Mouse (Mus musculus): ENCODE results near the gene Rarb. TPM values are rescaled to one million over a fixed set of nuclear protein-coding genes. Genes with fewer than 3 reads are reported as not detected.

The Rarb gene
- polyA plus RNA-seq, 1 experiment, result 4.4 TPM

- DNase-seq (ENCODE audit: low read depth), result no peak
Measured at GRCm38 (mm10) chr14:16735331-16736012, 83.5 kb downstream of the Rarb start.

DNA sequence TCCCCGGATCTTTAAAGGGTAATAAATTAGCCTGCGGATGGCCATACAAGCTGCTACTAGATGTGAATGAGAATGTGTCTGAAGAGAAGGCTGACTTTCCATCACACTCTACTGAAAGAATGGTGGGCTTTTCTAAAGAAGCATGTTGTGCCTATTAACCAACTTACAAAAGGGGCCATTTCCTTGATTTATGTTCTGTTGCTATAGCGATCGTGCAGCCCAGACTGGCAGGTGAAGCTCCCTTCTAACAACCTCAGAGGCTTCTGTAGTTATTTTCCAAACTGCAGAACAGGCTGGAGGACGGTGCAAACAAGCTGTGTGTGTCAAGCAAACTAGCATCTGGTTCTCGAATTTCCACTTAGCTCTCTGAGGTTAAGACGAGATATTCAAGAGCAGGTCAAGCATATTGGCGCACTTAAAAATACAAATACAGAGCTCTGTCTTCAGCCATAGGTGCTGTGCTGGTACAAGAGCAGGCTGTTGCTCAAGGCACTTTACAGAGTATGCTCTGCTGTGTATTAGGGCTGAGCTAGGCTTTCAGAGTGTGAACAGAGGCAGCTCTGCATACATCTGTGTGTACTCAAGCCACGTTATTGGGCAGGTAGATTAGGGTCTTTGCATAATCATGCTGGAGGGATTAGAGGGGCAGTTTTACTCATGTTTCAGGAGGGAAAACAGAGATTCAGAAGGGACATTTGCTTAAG, 85.2 kb downstream of the Rarb start:
- DNase-seq (ENCODE audit: low read depth), result no peak

DNA sequence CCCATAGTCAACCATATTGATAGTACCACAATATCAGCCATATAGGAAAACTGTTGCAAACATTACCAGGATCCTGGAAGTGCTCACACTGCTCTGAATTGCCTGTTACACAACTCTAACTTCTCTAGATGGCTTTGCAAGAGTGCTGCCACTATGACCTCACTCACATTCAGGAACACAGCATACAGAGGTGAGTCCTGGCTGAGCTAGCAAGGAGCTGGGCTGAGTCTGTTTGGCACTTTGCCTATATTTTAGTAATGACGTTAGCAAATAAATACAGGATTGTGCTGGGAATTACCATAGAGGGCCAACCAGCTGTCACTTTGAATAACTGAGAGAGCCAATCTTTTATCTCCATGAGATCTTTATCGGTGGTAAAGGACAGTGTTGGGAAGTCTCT, 86.9 kb downstream of the Rarb start:
- no peak for DNase-seq (ENCODE audit: low read depth)

GRCm38 (mm10) chr14:16728175-16728838, 90.6 kb downstream of the Rarb start:
- DNase-seq (ENCODE audit: low read depth), result no peak

- DNase-seq (ENCODE audit: low read depth), result no peak
Measured at GRCm38 (mm10) chr14:16723991-16724390, 95.0 kb downstream of the Rarb start.

GRCm38 (mm10) chr14:16717821-16718220, 101.1 kb downstream of the Rarb start:
- DNase-seq (ENCODE audit: low read depth), result no peak

GRCm38 (mm10) chr14:16714344-16714955, 104.5 kb downstream of the Rarb start:
- no peak for DNase-seq (ENCODE audit: low read depth)

- DNase-seq (ENCODE audit: low read depth), result no peak
Measured at GRCm38 (mm10) chr14:16713773-16714172, 105.2 kb downstream of the Rarb start.

GRCm38 (mm10) chr14:16699228-16699627, 119.7 kb downstream of the Rarb start:
- no peak for DNase-seq (ENCODE audit: low read depth)

- DNase-seq (ENCODE audit: low read depth), result no peak
Measured at GRCm38 (mm10) chr14:16695453-16696120, 123.4 kb downstream of the Rarb start.

DNA sequence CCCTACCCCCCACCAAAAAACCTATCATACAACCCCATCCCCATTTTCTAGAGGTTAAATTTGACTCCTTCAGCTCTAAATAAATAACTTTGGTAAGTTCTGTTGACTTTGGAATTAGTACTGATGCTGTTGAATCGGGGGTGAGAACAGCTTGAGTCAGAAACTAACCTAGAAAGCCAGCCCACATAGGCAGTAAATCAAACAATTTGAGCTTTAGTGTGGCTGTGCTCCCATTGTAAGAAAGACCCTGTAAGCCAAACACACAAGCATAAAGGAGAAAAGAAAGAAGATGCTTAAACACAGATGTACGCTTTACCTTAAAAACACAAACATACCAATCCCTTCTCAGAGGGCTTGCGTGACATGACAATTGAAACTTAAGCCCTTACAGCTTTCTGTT, 140.6 kb downstream of the Rarb start:
- DNase-seq (ENCODE audit: low read depth), result no peak

GRCm38 (mm10) chr14:16677081-16677480, 141.9 kb downstream of the Rarb start:
- DNase-seq (ENCODE audit: low read depth), result no peak

- DNase-seq (ENCODE audit: low read depth), result no peak
Measured at GRCm38 (mm10) chr14:16670571-16670970, 148.4 kb downstream of the Rarb start.

DNA sequence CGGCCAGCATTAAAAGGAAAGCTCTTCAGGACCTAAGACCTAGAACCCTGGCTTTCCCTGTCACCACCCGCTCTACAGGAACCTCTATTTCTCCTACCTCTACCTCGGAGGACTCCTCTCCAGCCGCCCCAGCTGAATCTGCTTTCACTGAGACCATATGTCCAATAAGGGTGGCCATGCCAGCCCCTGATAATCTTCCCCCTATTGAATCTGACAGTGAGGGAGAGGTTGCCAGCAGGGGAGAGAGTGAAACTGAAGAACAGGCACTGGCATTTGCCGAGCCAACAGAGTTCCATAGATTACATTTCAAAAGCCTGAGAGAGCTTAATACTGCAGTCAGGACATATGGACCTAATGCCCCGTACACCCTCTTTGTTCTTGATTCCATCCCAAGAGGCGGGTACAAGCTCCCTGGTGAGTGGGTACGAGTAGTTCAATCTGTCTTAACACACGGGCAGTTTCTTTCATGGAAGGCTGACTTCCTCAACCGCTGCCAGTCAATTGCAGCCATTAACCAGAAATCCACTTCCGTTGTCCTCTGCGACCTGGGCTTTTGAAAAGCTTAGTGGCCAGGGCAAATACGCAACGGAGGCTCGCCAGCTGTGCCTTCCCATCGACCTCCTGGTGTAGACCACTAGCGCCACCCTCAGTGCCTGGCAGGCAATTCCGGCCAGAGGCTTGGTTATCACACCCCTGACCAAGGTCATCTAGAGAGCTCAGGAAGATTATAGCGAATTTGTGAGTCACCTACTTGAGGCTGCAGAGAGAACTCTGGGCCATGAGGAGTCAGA, 179.6 kb downstream of the Rarb start:
- no peak for DNase-seq (ENCODE audit: low read depth)

DNA sequence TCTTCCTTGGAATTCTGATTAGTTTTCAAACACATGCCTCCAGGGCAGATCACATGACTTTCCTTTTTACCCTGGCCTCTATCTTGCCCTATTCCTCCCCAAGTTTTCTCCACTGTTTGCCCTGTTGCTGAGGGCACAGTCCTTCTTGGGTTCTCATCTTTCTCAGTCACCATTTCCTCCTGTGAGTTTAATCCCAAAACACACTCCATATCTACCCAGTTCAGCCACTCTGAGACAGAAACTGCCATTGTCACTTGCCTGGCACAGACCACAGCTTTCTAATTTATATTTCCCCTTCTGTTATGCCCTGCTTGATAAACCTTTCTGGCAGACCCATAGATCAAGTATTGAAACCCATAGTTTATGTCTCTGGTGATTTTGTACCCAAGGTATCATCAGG, 205.0 kb downstream of the Rarb start:
- no peak for DNase-seq (ENCODE audit: low read depth)

GRCm38 (mm10) chr14:16605480-16605879, 213.5 kb downstream of the Rarb start:
- no peak for DNase-seq (ENCODE audit: low read depth)

GRCm38 (mm10) chr14:16604469-16605064, 214.4 kb downstream of the Rarb start:
- DNase-seq (ENCODE audit: low read depth), result no peak

GRCm38 (mm10) chr14:16603040-16603590, 215.8 kb downstream of the Rarb start:
- DNase-seq (ENCODE audit: low read depth), result no peak

DNA sequence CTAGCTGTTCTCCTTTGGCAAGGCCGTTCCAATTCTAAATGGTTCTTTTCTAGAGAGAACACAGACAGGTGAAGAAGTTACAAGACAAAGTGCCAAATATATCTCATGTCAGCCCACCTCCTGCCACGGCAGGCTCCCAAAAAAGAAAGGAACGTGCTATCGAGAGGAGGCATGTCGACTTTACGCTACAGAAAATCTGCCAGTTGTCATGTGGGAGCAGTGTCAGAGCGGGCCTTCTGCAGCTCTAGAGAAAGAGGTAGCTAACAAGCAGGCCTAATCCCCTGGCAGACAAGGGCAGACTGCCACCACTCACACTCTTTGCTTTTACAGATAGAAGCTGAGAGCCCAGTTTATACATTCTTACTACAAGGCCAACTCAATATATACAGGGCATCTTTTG, 219.7 kb downstream of the Rarb start:
- DNase-seq (ENCODE audit: low read depth), result no peak

DNA sequence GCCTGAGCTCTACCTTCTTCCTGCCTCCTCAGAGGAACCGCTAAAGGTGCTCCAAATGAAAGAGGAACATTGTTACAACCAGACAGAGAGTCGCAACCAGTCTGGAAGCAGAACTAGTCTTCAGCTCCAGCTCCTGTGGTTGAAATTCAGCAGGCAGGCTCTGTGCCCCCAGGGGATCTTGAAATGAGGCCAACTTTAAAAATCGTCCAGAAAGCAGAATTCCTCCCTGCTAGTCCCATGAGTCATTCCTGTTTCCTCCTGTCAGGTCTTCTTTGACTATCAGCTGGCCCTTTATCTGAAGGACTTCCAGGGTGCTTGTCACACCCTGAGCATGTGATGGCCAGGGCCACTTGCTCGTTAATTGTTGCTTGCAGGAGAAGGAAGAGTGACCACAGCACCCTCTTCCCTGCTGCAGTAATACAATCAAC, 220.9 kb downstream of the Rarb start:
- DNase-seq (ENCODE audit: low read depth), result no peak

Data from gonadal fat pad, adult 2 months (tissue).